Mouse (Mus musculus) frontal cortex, postnatal 10 days (tissue): ENCODE results near the gene Hsd11b1.
"Not testable (repeated sequence)": the region's sequence is repeated elsewhere in the genome, so short reads cannot be mapped to it uniquely, and the experiment has no call there.

Experiments used
- DNase-seq, 2 experiments: peaks; one replicate each; pipeline ENCODE4 v3.0.0; 2022; ENCODE audit warnings: low spot score in 2 of 2, mixed read lengths in 1 of 2

The Hsd11b1 gene

DNA sequence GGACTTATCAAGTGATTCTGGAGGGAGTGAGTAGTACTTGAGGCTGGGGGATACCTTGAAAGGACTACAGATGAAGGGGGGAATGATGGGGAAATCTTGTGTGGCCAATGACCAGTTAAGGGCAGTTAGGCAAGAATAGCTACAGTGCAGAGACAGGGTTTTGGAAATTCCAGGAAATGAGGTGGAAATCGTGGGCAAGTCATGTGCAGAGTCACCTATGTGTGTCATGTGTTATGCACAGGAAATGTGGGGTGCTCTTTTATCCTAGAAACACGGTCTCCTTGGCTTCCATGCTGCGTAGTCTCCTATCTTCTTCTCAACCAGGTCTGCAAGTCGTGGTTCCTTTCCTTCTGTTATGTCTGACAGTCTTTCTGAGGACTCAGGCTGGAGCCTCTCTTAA is 15.6 kb upstream of the Hsd11b1 start:
- no peak for DNase-seq

DNA sequence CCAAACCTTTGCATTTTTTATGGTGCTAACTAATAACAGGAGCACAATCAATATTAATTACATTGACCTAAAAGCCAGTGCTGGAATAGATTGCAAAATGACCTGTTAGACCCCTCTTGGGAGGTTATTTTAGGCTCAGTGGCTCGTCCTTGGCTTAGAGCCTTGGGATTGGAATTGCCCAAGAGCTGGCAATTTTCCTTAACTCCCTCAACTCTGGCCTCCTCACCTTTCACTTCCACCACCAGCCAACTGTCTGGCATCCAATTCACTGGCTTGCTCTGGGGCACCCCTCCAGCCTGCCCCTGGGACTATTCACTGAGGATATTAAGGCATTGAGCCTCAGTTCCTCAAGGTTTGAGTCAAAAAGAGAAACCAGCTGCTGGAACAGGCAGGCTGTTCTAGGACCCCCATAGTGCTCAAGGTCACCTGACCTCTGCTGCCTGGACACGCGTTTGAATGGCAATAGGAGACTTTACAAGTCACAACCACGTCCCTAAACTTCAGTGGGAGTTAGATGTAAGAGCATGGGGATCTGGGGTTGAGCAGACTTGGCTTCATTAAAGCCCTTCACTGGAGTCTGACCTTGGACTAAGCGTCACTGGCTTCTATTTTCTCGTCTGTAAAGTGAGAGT is 14.7 kb upstream of the Hsd11b1 start:
- DNase-seq: no peak

DNA sequence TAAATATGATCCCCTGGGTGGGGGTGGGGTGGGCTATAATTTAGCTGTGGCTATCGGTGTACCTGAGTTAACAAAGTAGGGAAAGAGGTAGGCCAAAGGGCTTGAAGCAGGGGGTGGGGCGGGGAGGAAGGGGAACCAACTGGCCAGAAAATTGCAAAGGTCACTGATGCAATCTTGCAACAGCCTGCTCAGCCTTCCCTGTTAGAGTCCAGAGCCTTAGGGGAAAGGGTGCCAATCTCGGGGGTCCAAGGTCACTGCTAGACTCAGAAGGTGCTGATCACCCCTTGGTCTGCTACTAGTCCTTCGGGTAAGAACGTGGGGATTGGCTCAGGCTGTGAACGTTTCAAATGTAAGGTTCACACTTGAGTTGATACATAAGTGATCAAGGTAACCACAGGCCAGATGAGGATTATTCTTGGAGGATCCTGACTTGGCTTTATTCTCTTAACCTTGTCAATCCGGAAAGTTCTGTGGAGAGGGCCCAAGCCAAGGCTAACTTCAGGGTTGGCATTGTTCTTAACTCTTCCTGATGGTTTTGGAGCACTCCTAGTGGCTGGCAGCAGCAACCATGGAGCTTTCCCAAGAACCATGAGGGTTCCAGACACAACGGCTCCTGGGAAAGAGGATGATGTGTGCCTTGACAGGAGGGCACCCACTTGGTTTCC is 10.7 kb upstream of the Hsd11b1 start:
- DNase-seq: no peak

DNA sequence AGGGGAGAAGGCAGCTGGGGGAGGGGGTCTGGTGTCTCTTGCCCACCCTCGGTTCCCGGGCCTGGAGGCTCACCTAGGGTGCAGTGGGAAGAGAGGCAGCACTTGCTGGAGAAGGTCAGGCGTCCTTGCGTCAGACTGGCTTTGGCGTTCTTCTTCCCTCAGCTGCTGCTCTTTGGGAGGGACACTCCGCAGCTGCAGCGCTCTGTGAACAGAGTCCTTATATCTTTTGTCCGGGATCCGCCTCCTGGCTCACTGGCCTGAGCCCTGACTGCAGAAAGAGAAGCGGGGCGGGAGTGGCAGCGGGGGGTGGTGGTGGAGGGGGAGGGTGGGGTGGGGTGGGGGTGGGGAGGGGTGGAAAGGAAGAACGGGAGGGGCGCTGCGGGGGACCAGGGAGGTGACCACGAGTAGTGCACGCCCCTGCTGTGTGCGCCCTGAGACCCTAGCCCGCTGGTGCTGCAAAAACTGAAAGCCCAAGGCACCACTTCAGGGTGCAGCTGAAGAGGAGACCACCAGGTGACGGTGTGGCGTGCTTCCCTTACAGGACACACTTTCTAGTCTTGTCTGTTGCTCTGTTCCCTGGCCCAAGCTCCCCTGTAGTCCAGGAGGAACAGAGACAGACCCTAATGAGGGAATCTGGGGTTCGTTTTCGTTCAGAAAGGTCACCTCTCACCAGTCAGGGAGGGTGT is 9.2 kb upstream of the Hsd11b1 start, which contains the start of gene G0s2:
Gene G0s2, minus strand, starts transcription at position 302 of the 686 bp plus-strand sequence.
- DNase-seq: peak; percentile 40 to 62

DNA sequence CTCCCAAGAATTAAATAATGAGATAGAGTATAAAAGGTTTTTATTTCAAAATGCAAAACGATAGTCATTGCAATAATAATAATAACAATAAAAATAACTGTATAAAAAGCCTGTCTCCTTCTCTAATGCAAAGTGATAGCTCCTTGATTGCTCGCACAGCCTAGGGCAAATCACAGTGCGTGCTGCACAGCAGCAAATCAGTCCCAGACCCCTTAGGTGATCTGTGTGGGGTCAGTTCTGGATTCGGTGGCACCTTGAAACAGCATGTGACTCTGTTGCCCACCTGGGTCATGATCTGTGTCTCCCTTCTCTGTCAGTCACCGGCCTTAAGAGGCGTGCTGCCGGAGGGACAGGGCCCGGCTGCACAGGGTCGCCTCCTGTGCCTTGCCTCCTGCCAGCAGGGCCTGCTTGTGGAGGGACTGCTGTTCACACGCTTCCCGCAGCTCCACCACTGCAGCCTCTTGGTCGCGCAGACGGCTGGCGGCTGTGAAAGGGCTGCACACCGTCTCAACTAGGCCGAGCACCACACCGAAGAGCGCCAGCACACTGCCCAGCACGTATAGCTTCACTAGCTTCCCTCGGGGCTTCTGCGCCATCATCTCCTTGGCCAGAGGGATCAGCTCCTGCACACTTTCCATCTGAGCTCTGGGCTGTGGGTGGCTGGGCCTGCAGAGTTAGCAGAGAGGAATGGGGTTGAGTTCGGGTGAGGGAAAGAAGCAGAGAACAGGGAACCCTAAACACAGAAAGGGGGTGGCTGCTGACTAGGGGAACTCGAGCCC is 8.5 kb upstream of the Hsd11b1 start:
- peak; percentile 17 to 34 for DNase-seq

DNA sequence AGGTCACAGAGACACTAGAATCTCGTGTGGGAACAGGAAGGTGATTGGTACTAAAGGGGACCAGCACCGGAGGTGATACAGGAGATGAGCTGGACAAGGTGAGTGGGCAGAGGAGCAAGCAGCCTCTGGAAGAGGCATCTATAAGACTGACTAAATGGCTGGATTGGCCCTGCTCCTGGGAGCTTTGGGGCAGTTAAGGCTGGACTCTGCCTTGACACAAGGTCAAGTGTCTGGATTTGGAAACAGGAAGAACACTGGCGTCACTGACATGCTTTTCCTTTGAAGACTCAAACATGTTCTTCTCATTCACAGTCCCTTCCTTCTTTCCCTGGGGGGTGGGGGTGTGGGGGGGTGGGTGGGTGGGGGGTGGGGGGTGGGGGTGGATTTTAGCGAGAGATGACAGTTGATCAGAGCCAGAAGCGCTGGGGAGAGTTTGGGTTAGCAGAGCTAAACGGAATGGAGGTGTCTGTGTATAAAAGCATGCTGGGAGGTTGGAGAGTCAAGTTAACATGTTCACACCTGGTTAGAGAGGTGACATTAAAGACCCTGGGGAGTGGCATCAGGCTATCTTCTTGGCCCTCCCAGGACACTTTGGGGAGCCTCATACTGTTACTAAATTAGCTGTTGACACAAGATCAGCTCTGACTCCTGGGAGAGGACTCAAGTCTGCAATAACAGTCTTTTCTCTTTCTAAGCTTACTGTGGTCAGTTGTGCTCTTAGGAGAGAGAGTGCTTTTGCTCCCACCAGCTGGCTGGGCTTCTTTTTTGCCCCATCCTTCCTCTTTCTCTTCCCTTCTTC is 7.3 kb upstream of the Hsd11b1 start:
- no peak for DNase-seq

DNA sequence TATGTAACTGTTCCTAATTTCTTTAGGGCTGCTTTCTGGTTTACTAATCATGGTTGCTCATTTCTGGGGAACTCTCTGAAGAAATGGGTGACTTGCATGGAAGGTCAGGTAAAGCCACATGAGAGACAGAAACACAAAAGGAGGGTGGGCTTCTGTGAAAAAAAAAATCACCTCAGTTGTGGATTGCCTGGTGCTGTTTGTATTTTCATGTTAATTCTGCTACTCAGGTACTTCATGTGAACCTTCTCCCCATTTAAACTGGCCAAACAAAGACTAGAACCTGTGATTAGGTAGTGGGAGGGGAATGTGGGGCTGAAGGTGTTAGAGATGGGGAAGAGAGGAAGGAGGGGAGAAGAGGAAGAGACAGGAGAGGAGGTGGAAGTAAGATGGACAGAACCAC is 1.9 kb upstream of the Hsd11b1 start:
- DNase-seq: no peak

DNA sequence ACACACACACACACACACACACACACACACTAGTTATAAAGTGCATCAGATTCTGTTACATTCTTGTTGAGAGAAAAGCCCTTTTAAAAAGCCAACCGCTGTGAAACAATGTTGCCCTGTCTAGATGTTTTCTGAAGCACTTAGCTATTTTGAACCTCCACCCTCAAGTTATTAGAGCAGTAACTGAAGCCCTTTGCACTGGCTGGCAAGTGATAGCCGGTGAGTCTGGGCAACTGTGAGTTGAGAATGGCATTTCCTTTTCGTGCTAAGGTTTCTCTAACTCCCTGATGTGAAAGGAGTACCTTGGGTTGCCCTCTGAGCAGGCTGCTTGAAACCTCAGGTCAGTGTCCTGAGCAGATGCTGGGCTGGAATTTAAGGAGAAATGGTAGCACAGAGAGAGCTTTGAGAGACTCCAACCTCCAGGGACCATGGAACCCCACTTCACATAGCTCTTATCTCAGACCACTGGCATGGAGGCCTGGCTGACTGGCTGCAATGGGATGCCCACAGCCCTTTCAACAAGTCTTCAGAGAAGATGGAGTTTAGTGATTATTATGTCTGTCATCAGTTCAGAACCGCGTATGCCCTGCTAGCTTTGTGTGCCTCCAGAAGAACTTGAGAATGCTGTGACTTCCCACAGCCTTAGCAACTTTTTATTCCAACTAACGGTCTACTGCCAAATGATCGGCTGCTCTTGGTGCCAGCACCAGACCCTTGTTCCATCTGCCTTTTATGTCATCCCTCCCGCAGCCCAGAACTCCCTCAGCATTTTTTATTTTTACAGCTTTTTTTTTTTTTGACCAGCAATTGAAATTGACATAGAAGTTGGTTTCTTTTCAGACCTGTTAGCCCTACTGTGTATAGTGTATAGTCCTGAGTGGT is 608 bp downstream of the Hsd11b1 start:
- DNase-seq: no peak

DNA sequence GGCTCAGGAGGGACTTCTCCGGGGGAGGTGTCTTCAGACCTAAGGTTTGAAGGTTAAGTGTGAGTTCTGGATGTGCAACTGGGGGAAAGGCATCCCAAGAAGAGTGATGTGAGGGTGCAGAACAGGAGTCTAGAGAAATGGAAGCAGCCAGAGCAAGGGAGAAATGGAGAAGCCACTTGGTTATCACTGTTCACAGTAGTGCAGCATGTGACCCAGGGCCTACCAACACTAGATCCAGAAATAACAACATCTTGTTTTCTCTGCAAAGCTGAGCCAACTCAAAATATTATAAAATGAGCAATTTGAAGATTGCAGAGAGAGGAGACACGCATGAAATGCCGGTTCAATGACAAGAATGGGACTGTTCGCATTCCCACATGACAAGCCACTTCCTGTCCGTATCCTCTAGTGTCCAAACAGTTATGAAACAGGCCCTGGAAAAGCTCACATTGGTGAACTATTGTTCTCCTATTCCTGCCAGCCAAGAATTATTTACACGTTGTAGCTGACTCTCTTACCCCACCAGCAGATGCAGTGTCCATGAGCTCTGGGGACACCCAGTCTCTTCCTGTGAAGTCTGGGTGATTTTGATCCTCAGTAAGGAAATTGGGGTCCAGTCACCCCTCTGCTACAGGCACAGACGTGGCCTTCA is 1.9 kb downstream of the Hsd11b1 start:
- no peak for DNase-seq

DNA sequence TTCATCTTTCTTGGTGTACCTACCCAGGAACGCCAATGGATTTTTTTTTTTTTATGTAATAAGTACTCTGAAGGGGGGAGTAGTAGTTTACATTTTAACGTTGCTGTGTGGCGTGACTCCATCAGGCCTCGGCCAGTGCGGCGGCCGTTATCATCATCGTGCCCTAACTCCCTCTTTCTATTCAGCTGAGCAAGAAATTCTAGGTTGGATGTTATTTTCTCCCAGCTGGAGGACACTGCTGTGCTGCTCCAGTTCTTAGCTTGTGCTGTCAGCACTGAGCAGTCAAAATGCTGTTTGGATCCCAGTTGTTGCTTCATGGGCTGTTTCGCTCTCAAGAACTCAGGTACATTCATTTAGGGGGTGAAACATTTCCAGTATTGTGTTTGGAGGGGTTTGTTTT is 4.3 kb downstream of the Hsd11b1 start:
- no peak for DNase-seq

DNA sequence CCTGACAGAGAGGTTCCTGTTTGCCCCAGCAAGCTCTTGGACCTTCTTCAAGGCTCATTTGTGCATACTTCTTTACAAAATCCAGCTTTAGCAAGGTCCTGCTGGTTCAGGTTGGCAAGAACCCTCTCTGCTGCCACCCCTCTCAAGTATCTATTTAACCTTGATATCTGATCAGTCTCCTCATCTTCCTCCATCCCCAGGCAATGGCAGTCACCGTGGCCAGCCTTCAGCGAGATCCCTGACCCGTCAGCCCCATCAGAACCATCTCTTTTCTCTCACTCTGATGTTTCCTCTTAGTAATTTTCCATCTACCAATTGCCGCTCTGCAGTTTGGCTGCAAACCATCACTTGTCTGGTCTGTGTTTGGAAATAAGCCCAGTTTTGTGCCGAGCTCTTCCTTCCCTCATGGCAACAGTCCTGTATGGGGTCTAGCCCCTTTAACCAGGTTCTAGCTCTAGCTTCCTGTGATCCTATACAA is 7.2 kb downstream of the Hsd11b1 start:
- no peak for DNase-seq

DNA sequence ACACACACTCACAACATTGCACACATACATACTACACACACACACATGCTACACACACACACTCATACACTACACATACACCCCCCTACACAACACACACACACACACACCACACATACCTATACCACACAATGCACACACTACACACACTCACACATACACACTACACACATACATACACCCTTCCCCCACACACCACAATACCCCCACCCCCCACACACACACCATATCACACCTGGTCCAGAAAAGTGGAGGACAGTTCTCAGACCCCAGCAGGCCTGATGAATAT is 7.6 kb downstream of the Hsd11b1 start:
- DNase-seq: no peak

DNA sequence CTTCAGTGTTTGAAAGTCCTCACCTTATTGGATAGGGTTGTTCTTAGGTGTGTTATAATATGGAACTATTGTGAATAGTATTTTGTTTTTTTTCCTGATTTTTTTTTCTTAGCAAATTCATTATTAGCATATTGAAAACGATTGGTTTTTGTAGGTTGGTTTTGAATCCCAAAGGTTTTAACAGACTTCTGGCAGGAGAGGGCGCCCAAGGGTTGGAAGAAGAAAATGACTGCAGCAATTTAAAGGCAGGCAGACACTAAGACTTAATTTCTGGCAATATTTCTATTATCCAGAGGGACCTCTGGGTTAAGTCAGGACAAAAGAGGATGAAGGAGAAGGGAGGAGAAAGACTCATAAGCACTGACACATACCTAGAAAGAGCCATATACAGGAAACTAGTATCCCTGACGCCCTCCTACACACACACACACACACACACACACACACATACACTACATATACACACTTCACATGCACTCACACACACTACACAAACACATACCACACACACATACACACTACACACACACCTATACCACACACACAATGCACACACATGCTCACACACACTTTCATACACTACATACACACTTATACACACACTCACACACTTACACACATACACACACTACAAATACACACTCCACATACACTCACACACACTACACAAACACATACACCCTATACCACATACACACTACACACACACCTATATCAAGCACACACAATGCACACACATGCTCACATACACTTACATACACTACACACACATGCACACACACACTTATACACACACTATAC is 8.2 kb downstream of the Hsd11b1 start:
- DNase-seq: peak; percentile 44 to 73

DNA sequence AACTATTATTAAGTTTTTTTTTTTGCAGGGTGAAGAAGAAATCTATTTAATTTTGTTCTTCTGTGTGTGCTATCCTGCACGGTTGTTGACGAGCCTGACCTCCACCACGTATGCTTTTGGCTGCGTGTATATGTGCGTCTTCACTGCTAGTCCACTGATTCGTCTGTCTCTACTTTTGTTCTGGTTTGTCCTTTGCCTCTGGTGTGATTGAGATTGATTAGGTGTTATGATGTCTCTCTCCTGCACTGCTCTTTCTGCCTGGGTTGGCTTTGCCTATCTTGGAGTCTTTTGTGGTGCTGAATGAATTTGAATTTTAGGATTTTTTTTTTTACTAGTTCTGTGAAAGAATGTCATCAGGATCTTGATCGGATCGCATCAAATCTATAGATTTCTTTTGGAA is 8.8 kb downstream of the Hsd11b1 start:
- no peak for DNase-seq

DNA sequence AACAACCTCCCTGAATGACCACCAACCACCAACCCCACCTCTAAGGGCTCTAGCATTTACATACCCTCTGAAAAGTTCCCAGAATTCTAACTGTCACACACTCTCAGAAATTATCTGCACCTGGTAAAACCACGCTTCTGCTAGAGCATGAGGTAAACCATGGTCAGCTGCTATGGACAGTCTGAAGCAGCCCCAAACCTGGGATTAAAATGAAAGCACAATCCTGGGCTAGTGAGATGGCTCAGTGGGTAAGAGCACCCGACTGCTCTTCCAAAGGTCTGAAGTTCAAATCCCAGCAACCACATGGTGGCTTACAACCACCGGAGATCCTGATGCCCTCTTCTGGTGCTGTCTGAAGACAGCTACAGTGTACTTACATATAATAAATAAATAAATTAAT is 10.0 kb downstream of the Hsd11b1 start:
- DNase-seq: not testable (repeated sequence)

DNA sequence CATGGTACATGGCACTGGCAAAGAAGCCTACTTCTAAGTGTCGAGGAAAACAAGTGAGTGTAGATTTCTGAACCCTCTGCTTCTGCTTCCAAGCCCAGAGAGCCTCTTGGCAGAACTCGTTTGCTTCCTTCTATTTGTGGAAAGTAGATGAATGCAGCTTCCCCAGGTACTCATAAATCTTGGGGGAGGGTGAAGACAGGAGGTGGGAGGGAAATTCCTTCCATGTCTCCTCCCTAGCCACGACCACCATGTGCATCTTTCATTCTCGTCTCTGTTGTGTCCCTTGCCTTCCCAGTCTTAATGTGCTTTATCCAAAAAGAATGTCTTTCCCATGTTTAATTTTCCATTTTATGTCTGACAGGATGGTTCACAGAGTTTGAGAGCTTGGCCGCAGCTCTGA is 11.3 kb downstream of the Hsd11b1 start:
- no peak for DNase-seq

DNA sequence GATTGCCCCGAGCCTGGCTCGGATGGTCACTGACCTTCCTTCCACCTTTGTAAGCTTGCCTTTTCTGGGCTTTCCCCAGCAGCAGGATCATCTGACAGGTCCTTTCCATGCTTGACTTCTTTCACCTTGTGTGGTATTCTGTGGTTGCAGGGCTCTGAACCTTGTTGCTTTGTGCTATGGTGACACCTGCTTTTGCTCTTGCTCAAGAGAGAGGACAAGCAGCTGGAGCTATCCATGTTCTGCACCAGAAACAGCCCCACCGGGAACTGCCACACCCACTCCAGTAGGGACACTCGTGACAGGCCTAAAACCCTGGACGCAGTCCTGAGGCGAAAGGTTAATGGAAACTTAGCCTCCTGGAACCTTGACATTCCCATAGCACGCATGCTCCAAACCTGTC is 12.5 kb downstream of the Hsd11b1 start:
- no peak for DNase-seq

DNA sequence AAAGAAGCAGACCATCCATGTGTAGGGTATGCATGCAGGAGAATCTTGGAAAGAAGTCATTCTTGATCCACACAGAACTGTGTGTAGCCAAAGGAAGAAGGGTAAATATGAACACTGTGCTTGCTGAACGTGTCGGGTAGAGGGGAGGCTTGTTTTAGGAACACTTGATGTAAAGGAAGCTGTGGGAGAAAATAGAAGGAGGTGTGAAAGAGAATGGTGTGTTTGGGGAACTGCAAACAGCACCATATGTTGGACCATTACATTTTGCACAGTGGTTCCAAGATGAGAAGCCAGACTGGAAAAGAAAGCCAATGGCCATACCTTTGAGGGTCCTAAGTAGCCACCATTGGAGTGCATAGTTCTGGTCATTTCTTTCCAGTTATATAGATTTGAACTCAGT is 13.8 kb downstream of the Hsd11b1 start:
- no peak for DNase-seq

DNA sequence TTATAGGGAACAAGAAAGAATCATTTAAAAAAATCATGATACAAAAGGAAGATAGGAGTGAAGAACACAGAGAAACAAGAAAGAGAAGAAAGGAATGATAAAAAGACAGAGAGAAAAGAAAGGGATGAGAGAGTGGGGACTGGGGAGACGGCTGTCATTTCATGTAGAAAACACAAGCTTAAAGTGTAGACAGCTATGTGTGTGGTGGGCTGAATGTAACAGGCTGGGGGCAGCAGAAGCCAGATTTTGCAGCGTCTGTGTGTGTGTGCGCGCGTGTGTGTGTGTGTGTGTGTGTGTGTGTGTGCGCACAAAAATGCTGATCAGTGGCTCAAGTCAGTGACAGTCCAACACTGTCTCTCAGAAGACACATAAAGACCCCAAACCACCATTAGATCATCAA is 19.6 kb downstream of the Hsd11b1 start:
- no peak for DNase-seq
